Mouse (Mus musculus) heart, adult 2 months (tissue): ENCODE measurements around the gene Fbxw27. TPM values are rescaled to one million over a fixed set of nuclear protein-coding genes. Genes with fewer than 3 reads are reported as not detected.
"Not testable (repeated sequence)": the region's sequence is repeated elsewhere in the genome, so short reads cannot be mapped to it uniquely, and the experiment has no call there.

Experiments used
- DNase-seq, 2 experiments: peaks; one replicate each; pipeline ENCODE4 v3.0.0; 2021
- H3K27ac ChIP-seq: fragments of 200-600 bp; 2 replicates; pipeline ENCODE4 v1.8.1; 2022
- H3K27me3 ChIP-seq: fragments of 200-500 bp; 2 replicates; pipeline ENCODE4 v1.6.1; 2012; ENCODE audit warnings: mild to moderate bottlenecking, low read length, inconsistent platforms, mixed read lengths; ENCODE audit not compliant: control insufficient read depth, insufficient read depth
- H3K36me3 ChIP-seq: fragments of 200-500 bp; 2 replicates; pipeline ENCODE4 v1.6.1; 2012; ENCODE audit warnings: low read length, inconsistent platforms; ENCODE audit not compliant: control insufficient read depth, insufficient read depth
- H3K4me1 ChIP-seq: fragments of 200-500 bp; 2 replicates; pipeline ENCODE4 v1.6.1; 2011; ENCODE audit warnings: low read length; ENCODE audit not compliant: control insufficient read depth, insufficient read depth
- H3K4me3 ChIP-seq: fragments of 200-600 bp; 2 replicates; pipeline ENCODE4 v1.8.1; 2022
- H3K79me2 ChIP-seq: fragments of 200-500 bp; replicated peaks from 2 replicates; pipeline ENCODE4 v1.6.1; 2012; ENCODE audit warnings: mild to moderate bottlenecking, inconsistent platforms, low read length, moderate library complexity, mixed read lengths; ENCODE audit not compliant: control insufficient read depth, insufficient read depth
- H3K9ac ChIP-seq: fragments of 200-500 bp; 2 replicates; pipeline ENCODE4 v1.6.1; 2012; ENCODE audit warnings: low read depth, mild to moderate bottlenecking, control low read depth, inconsistent platforms, low read length, mixed read lengths
- CTCF ChIP-seq: fragments of 200-600 bp; IDR thresholded peaks from 2 replicates; pipeline ENCODE4 v1.8.1; 2022; ENCODE audit warnings: antibody characterized with exemption, mild to moderate bottlenecking, moderate library complexity
- EP300 ChIP-seq: fragments of 200-500 bp; IDR thresholded peaks from 2 replicates; pipeline ENCODE4 v1.6.1; 2011; ENCODE audit warnings: low read depth, low read length, control low read depth; ENCODE audit not compliant: insufficient read depth
- POLR2A ChIP-seq: fragments of 200-500 bp; IDR thresholded peaks from 2 replicates; pipeline ENCODE4 v1.6.1; 2011; ENCODE audit warnings: mild to moderate bottlenecking, low read depth, low read length, control low read depth; ENCODE audit not compliant: insufficient read depth
- WGBS: fragments of 180-500 bp; shearing (Covaris S2); methylation state at CpG from one replicate; pipeline ENCODE4 v1.1.7; 2018; 5-methylcytosine and 5-hydroxymethylcytosine counted together
- intact Hi-C: fragments of 180-260 bp; cut with DNase I; formaldehyde crosslinking; loops from one replicate; pipeline ENCODE4 v1.15.1; 2025
- polyA plus RNA-seq: library from polyadenylated mRNA; depleted of rRNA; stranded (reverse); fragments of >200 nt; gene quantifications from 2 replicates; pipeline ENCODE4 v1.2.3, GENCODE M21; 2012
- total RNA-seq, 2 experiments: library from RNA; stranded (reverse); gene quantifications; 2 replicates each; pipeline ENCODE4 v1.2.3; 2021

The Fbxw27 gene
- total and polyA plus RNA-seq, 3 experiments = not detected

- no peak for DNase-seq
- no peaks in the 10 kb centered on the region for H3K27me3 ChIP-seq
- intact Hi-C loops = no loop called here
- no peak overlapping the region for H3K4me3 ChIP-seq
- H3K9ac ChIP-seq = no peak overlapping the region
- H3K36me3 ChIP-seq = no peaks in the 10 kb centered on the region
- H3K27ac ChIP-seq = no peak overlapping the region
- WGBS = 25% methylated on average over 7 of the region's 7 CpGs
- H3K4me1 ChIP-seq = no peaks in the 10 kb centered on the region
- TF ChIP-seq CTCF = no peak
- no peak for TF ChIP-seq POLR2A
- TF ChIP-seq EP300 = no peak
- H3K79me2 ChIP-seq = no peaks in the 10 kb centered on the region
Observed at GRCm38 (mm10) chr9:109813424-109813823, 23.0 kb upstream of the Fbxw27 start.

DNA sequence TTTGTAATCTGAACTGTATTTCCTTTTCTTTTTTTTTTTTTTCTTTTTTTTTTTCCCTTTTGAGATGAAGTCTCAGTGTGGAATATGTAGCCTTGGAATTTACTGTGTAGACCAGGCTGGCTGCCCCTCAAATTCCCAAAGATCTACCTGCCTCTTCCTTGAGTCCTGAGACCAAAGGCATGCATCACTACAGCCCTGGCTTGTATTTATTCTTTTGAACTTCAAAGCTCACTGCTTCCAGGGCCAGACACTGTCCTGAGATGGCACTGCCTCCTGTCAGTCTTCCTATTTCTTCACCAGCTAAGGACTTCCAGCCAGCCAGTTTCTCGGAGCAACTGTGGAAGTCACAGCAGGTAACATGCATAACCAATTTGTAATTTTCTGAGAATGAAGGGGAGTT, 21.5 kb upstream of the Fbxw27 start, which contains the start of gene Spink8:
TSS of gene Spink8 (plus strand) at position 301 of the 400 bp plus-strand sequence.
- TF ChIP-seq EP300 = no peak
- TF ChIP-seq POLR2A = no peak
- H3K79me2 ChIP-seq = no peaks in the 10 kb centered on the region
- no peaks in the 10 kb centered on the region for H3K4me1 ChIP-seq
- H3K36me3 ChIP-seq = no peaks in the 10 kb centered on the region
- WGBS = 73% methylated on average over 1 of the region's 1 CpGs
- intact Hi-C loops = no loop called here
- H3K4me3 ChIP-seq = no peak within 1 kb of the TSS
- H3K27me3 ChIP-seq = no peaks in the 10 kb centered on the region
- no peak for DNase-seq
- H3K27ac ChIP-seq = no peak within 1 kb of the TSS
- H3K9ac ChIP-seq = no peak within 1 kb of the TSS

DNA sequence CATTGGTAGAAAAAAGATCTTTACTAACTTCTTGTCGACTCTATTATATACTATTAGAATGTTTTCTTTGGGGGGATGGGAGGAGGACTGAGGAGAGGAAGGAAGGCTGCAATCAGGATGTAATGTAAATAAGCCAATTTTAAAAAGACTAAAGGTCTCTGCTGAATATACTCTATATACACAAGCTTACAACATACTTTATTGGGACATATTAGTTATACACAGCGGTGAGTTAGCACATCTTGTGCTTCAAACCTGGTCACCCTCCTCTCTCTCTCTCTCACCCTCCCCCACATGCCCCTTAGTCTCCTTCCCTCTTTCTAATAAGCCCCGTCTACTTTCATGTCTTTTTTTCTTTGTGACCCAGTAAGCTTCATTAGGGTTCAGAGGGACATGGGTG, 17.4 kb upstream of the Fbxw27 start:
- intact Hi-C loops = no loop called here
- Histone ChIP-seq H3K27ac (no peak overlapping the region), H3K4me3 (no peak overlapping the region), H3K9ac (no peak overlapping the region), H3K79me2 (no peaks in the 10 kb centered on the region), H3K4me1 (no peaks in the 10 kb centered on the region), H3K36me3 (no peaks in the 10 kb centered on the region), H3K27me3 (no peaks in the 10 kb centered on the region)
- 32% methylated on average over 3 of the region's 3 CpGs for WGBS
- no peak for TF ChIP-seq EP300
- no peak for TF ChIP-seq CTCF
- no peak for TF ChIP-seq POLR2A
- DNase-seq = no peak

DNA sequence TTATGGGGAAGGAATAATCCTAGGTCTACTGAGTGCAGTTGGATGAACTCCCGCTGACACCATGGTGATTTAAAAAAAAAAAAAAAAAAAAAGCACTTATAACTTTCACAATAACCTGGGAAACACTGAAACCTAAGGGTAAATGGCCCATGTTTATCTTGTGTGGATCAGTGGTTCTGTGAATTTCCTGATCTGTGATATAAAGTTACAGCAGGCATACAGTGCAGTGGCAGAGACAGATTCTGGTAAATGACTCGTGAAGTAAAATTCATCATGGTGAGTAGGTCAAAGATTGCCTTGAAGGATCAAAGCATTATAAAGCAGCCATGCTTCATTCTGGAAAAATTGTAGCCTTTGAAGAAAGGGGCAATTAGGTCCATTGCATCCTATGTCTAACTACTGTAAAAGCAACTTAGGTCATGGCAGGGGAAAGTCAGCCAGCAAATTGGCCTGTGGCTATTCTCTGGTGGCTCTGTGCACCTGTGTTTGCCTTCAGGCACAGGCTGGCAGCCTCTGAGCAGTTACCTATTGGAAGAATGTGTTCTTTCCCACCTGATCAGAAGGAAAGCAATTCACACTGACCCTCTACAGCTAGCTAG, 16.3 kb upstream of the Fbxw27 start:
- intact Hi-C loops = no loop called here
- Histone ChIP-seq H3K27me3 (no peaks in the 10 kb centered on the region), H3K9ac (no peak overlapping the region), H3K27ac (no peak overlapping the region), H3K79me2 (no peaks in the 10 kb centered on the region), H3K4me3 (no peak overlapping the region), H3K4me1 (no peaks in the 10 kb centered on the region), H3K36me3 (no peaks in the 10 kb centered on the region)
- TF ChIP-seq POLR2A (no peak), EP300 (no peak), CTCF (no peak)
- 77% methylated on average over 2 of the region's 2 CpGs for WGBS
- no peak for DNase-seq

- H3K79me2 ChIP-seq = no peaks in the 10 kb centered on the region
- H3K4me3 ChIP-seq = no peak overlapping the region
- intact Hi-C loops = no loop called here
- TF ChIP-seq CTCF (no peak), POLR2A (no peak), EP300 (no peak)
- H3K27me3 ChIP-seq = no peaks in the 10 kb centered on the region
- no peaks in the 10 kb centered on the region for H3K4me1 ChIP-seq
- 38% methylated on average over 1 of the region's 1 CpGs for WGBS
- H3K27ac ChIP-seq = no peak overlapping the region
- no peak for DNase-seq
- no peak overlapping the region for H3K9ac ChIP-seq
- no peaks in the 10 kb centered on the region for H3K36me3 ChIP-seq
Observed at GRCm38 (mm10) chr9:109806260-109806659, 15.8 kb upstream of the Fbxw27 start.

GRCm38 (mm10) chr9:109805596-109805995, 15.1 kb upstream of the Fbxw27 start:
- H3K27me3 ChIP-seq, H3K4me1 ChIP-seq, H3K9ac ChIP-seq, H3K36me3 ChIP-seq, H3K79me2 ChIP-seq, H3K4me3 ChIP-seq, H3K27ac ChIP-seq, DNase-seq, intact Hi-C loops: not testable (repeated sequence)
- 77% methylated on average over 2 of the region's 2 CpGs for WGBS

- H3K9ac ChIP-seq = no peak overlapping the region
- no peaks in the 10 kb centered on the region for H3K79me2 ChIP-seq
- no peak for DNase-seq
- intact Hi-C loops = no loop called here
- TF ChIP-seq POLR2A (no peak), CTCF (peak; percentile 58)
- 91% methylated on average over 1 of the region's 1 CpGs for WGBS
- no peaks in the 10 kb centered on the region for H3K36me3 ChIP-seq
- H3K27me3 ChIP-seq = no peaks in the 10 kb centered on the region
- no peak overlapping the region for H3K27ac ChIP-seq
- H3K4me1 ChIP-seq = no peaks in the 10 kb centered on the region
- no peak overlapping the region for H3K4me3 ChIP-seq
Observed at GRCm38 (mm10) chr9:109798051-109798450, 7.6 kb upstream of the Fbxw27 start.
